Mouse (Mus musculus): ENCODE measurements at regions not wholly inside any gene's neighbourhood (a gene's known extent, or its start where the extent isn't known, plus 50 kb on each side); places are given as distances from the start of the nearest gene placed in this dataset.

GRCm38 (mm10) chr8:44879186-44879585, 56.1 kb upstream of the Fat1 start:
- in situ Hi-C loops (cut with MboI; ENCODE audit: low pct_ligation_motif_present, low pct_unique_long_range_greater_than_20kb, low sequenced_read_pairs): no loop called here
- Histone ChIP-seq H3K36me3 (replicated peaks in 1 of 2; ENCODE audit: control insufficient read depth in 1 of 2, insufficient read depth in 1 of 2, low read length in 1 of 2) (no peaks in the 10 kb centered on the region), H3K4me1 (ENCODE audit: control insufficient read depth in 1 of 2, insufficient read depth in 2 of 2) (no peaks in the 10 kb centered on the region), H3K9ac (ENCODE audit: insufficient read depth, low read depth) (no peak overlapping the region), H3K4me2 (ENCODE audit: insufficient read depth, low read depth, poor library complexity, severe bottlenecking) (no peak overlapping the region), H3K79me2 (replicated peaks; ENCODE audit: control insufficient read depth, extremely low read depth, insufficient read depth, poor library complexity, severe bottlenecking) (no peaks in the 10 kb centered on the region), H3K27ac (ENCODE audit: insufficient read depth, low read depth) (no peak overlapping the region), H3K4me3 (replicated peaks in 1 of 3; ENCODE audit: low read depth in 2 of 3, low read length in 2 of 3, poor library complexity in 1 of 3) (no peak overlapping the region), H3K27me3 (replicated peaks) (no peaks in the 10 kb centered on the region), H3K9me3 (replicated peaks; ENCODE audit: low read length) (peaks cover 54% of the 10 kb centered on the region)
- dilution Hi-C loops (cut with MboI; ENCODE audit: extremely low pct_ligation_motif_present, extremely low pct_unique_long_range_greater_than_20kb, low sequenced_read_pairs): no loop called here
- TF ChIP-seq PAX5 (IDR thresholded peaks at IDR 0.05; ENCODE audit: low read length) (no peak), IRF4 (IDR thresholded peaks at IDR 0.05; ENCODE audit: low read depth, low read length) (no peak), NRF1 (IDR thresholded peaks at IDR 0.05; ENCODE audit: low read depth, low read length) (no peak), CTCF (conservative IDR thresholded peaks at IDR 0.05 in 1 of 2, IDR thresholded peaks at IDR 0.05 in 1 of 2; ENCODE audit: low read depth in 2 of 2, low read length in 2 of 2) (no peak), MYC (IDR thresholded peaks at IDR 0.05; ENCODE audit: low read depth, low read length) (no peak), BHLHE40 (IDR thresholded peaks at IDR 0.05; ENCODE audit: low read depth, low read length) (no peak)
- no peak for DNase-seq (ENCODE audit: extremely low read depth)

DNA sequence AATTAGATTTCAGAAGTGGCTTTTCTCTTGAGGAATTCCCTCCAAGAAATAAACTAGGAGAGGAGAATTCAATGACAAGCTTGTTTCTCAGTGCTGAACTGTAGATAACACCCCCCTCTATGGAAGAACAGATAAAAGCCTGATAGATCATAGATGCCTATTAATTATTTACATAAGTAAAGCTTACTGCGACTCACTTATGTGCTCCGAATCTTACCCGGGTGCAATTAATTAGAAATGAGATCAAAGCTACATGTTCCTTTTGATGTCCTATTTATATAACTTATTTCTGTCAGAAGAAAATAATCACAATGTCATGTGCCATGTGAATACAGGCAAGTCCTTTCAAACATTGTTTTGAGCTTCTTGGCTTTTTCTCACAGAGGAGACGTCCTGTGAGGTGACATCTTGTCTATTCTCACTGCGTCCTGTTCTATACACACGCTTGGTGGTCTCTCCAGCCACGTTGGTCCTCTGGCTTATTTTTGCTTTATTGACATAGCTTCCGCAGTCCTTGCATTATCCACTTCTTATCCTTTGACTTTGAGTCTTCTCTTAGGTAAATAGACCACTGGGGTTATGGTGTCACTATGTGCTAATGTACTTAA, 50.7 kb upstream of the Fat1 start:
- in situ Hi-C loops (cut with MboI; ENCODE audit: low pct_ligation_motif_present, low pct_unique_long_range_greater_than_20kb, low sequenced_read_pairs): no loop called here
- H3K79me2 ChIP-seq (replicated peaks; ENCODE audit: control insufficient read depth, extremely low read depth, insufficient read depth, poor library complexity, severe bottlenecking): no peaks in the 10 kb centered on the region
- no peaks in the 10 kb centered on the region for H3K27me3 ChIP-seq (replicated peaks)

More for the DNA sequence above, 50.7 kb upstream of the Fat1 start:
- dilution Hi-C loops (cut with MboI; ENCODE audit: extremely low pct_ligation_motif_present, extremely low pct_unique_long_range_greater_than_20kb, low sequenced_read_pairs): no loop called here
- H3K9ac ChIP-seq (ENCODE audit: insufficient read depth, low read depth): no peak overlapping the region
- TF ChIP-seq UBTF (IDR thresholded peaks at IDR 0.05; ENCODE audit: low read depth, low read length) (no peak), USF1 (IDR thresholded peaks at IDR 0.05; ENCODE audit: low read depth, low read length) (no peak), KAT2A (IDR thresholded peaks at IDR 0.05; ENCODE audit: insufficient replicate concordance, low read length) (no peak), ZC3H11A (IDR thresholded peaks at IDR 0.05; ENCODE audit: low read depth, low read length) (no peak), BHLHE40 (IDR thresholded peaks at IDR 0.05; ENCODE audit: low read depth, low read length) (no peak), CHD1 (IDR thresholded peaks at IDR 0.05; ENCODE audit: low read depth, low read length) (no peak), ETS1 (conservative IDR thresholded peaks at IDR 0.05; ENCODE audit: low read depth, low read length) (no peak), ZNF384 (IDR thresholded peaks at IDR 0.05; ENCODE audit: low read depth, low read length) (no peak), EP300 (IDR thresholded peaks at IDR 0.05; ENCODE audit: low read length) (no peak), NRF1 (IDR thresholded peaks at IDR 0.05; ENCODE audit: low read depth, low read length) (no peak), ZMIZ1 (IDR thresholded peaks at IDR 0.05; ENCODE audit: low read depth, low read length) (no peak)
- H3K36me3 ChIP-seq (replicated peaks in 1 of 2; ENCODE audit: control insufficient read depth in 1 of 2, insufficient read depth in 1 of 2, low read length in 1 of 2): no peaks in the 10 kb centered on the region
- no peak overlapping the region for H3K4me2 ChIP-seq (ENCODE audit: insufficient read depth, low read depth, poor library complexity, severe bottlenecking)
- H3K4me1 ChIP-seq (ENCODE audit: control insufficient read depth in 1 of 2, insufficient read depth in 2 of 2): no peaks in the 10 kb centered on the region
- no peak overlapping the region for H3K27ac ChIP-seq (ENCODE audit: insufficient read depth, low read depth)
- H3K4me3 ChIP-seq (replicated peaks in 1 of 3; ENCODE audit: low read depth in 2 of 3, low read length in 2 of 3, poor library complexity in 1 of 3): no peak overlapping the region
- peaks cover 56% of the 10 kb centered on the region for H3K9me3 ChIP-seq (replicated peaks; ENCODE audit: low read length)
- DNase-seq (ENCODE audit: extremely low read depth): no peak
